Mouse (Mus musculus) retina, postnatal 1 day (tissue): ENCODE data around the gene Ctdnep1.
"Not testable (repeated sequence)": the region's sequence is repeated elsewhere in the genome, so short reads cannot be mapped to it uniquely, and the experiment has no call there.

ENCODE experiments used
- DNase-seq: peaks from one replicate; pipeline ENCODE4 v3.0.0-alpha.2; 2012

Gene Ctdnep1

GRCm38 (mm10) chr11:69950807-69951459 lies 30.0 kb upstream of the Ctdnep1 start:
- peak; percentile 38 for DNase-seq

DNA sequence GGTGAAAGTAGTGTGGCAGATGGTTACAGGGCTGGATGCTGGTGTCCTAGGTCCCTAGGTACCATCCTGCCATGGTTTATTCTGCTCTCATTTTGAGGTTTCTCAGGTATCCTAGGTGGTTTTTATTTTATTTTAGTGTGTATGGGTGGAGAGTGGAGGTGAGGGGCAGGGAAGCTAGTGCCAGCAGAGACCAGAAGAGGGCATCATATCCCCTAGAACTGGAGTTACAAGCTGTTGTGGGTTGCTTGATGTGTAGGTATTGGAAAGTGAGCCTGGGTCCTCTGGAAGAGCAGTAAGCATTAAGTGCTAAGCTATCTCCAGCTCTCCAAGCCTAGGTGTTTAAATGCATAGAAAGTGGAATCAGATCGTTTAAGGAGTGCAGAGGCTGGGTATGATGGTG lies 28.7 kb upstream of the Ctdnep1 start:
- DNase-seq, result peak; percentile 4

DNA sequence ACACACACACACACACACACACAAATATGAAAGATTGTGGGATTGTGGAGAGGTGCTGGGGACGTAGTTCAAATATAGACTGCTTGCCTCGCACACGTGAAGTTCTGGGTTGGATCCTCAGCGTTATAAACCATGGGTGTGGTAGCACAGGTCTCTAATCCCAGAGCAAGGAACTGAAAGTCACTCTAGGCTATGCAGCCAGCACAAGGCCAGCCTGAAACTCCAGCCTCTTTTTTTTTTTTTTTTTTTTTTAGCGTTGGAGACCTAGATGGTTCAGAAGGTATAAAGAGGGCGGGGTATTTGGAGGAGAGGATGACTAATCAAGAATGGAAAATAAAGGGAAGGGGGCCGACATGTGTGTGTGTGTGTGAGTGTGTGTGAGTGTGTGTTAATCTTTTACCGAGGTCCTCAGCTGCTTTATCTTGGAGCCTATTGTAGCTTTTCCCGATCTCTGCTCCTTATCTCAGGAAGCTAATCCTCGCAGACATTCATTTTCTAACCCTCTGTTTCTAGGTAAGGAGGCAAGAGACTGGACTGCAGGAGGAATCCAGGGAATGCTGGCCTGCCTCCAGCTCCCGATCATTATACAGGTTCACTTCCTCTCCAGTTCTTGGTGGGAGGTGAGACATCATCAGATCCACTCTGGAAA lies 27.6 kb upstream of the Ctdnep1 start:
- DNase-seq, result no peak

- not testable (repeated sequence) for DNase-seq
These were observed 25.3 kb upstream of the Ctdnep1 start for GRCm38 (mm10) chr11:69955618-69956017.

GRCm38 (mm10) chr11:69956218-69956617 lies 24.7 kb upstream of the Ctdnep1 start:
- DNase-seq, result no peak

DNA sequence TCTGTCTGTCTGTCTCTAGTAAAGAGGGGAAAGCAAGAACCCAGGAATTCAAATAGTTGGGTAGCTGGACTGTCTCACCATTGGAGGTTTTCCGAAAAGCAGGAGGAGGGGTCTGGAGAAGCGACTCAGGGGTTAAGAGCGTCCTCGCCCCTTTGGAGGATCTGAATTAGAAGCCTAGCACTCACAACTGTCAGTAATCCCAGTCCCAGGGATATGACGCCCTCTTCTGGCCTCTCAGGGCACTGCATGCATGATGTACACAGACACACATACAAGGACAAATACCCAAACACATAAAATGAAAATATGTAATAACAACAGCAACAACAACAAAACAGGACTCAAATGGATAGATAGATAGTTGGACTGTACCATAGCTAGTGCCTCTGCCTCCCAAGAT lies 20.3 kb upstream of the Ctdnep1 start:
- peak; percentile 44 for DNase-seq

GRCm38 (mm10) chr11:69961841-69962240 lies 19.1 kb upstream of the Ctdnep1 start:
- DNase-seq, result no peak

GRCm38 (mm10) chr11:69964650-69965270 lies 16.2 kb upstream of the Ctdnep1 start, which contains the start of gene Cldn7:
TSS of gene Cldn7 (plus strand) at chr11:69964779.
- DNase-seq, result no peak

DNA sequence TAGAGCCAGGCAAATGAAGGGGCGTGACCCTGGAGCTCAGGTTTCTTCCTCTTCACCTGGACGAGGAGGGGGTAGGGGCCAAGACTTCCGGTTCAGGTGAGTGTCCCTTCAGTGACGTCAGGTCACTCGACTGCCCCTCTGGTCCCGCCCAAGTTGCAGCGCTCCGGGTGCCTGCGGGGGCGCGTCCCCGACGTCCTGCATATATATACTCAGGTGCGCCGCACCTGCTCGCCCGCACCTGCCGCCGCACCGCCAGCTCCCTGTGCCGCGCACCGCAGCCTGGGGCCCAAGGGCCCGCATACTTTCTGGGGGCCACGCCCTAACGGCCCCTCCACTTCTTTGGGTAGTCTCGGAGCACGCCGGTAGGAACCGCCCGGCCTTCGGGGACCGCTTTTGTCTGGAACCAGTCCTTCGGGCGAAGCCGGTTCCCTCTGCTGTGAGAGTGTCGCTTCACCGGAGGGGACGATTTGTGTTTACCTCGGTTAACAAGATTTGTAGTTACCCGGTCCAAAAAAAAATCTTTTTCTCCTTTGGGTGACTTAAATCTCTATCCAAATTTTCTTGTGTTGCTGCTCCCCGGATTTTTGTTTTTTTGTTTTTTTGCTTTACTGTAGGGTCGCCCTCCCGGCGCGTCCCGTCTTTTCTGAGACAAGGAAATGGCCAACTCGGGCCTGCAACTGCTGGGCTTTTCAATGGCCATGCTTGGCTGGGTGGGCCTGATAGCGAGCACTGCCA lies 15.5 kb upstream of the Ctdnep1 start:
- DNase-seq, result peak; percentile 6

GRCm38 (mm10) chr11:69966006-69966859 lies 14.7 kb upstream of the Ctdnep1 start:
- DNase-seq, result peak; percentile 51

- DNase-seq, result no peak
These were observed 14.0 kb upstream of the Ctdnep1 start for GRCm38 (mm10) chr11:69966860-69967517.

GRCm38 (mm10) chr11:69968793-69969192 lies 12.2 kb upstream of the Ctdnep1 start:
- DNase-seq, result no peak

GRCm38 (mm10) chr11:69970222-69970621 lies 10.7 kb upstream of the Ctdnep1 start:
- no peak for DNase-seq

DNA sequence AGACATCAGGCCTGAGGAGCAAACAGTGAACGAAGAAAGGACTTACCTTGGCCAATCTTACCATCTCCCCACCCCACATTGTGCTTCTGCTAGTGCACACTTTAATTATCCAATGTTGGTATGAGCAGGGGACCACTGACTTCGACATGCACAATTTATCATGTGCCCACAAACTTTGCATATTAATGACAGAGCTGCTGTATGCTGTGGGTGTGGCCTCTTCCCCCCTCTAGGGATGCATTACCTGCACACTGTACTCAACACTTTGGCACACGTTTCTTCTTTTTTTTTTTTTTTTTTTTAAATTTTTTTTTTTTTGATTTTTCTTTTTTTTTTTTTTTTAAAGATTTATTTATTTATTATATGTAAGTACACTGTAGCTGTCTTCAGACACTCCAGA lies 10.2 kb upstream of the Ctdnep1 start:
- DNase-seq, result no peak

DNA sequence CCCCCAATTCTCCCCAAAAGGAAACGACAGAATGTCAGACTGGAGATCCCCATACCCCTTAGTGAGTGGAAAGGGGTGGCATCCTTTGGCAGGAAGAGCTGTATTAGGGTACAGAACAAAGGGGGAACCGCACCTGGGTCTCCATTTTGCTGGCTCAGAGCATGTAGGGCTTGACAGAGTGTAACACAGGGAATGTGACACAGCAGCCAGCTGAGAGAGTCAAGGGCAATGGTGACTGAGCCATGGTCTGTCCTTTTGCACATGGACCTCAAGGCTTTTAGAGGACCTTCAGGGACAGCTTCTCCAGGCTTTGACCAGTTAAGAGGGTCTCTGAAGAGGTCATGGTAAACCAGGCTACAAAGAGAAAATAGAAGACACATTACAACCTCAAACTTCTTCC lies 6.0 kb upstream of the Ctdnep1 start:
- DNase-seq, result no peak

- no peak for DNase-seq
These were observed 4.7 kb upstream of the Ctdnep1 start for GRCm38 (mm10) chr11:69976271-69976670.

- no peak for DNase-seq
These were observed 1.1 kb upstream of the Ctdnep1 start for GRCm38 (mm10) chr11:69979827-69980195.

GRCm38 (mm10) chr11:69980196-69981140 lies 488 bp upstream of the Ctdnep1 start:
- DNase-seq, result peak; percentile 100

DNA sequence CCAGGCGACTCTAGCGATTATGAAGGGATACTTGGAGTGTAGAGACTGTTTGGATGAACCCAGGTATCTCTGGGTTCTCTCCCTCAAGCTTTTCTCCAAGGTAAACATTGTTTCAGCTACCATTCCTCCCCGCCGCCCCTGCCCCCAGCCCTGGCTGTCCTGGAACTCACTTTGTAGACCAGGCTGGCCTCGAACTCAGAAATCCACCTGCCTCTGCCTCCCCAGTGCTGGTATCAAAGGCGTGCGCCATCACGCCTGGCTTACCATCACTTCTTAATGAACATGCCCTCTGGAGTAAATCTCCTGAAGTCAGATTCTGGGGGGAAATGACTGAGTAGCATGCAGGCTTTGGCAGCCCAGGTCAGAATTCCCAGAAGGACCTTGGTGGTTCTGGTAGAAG lies 1.3 kb downstream of the Ctdnep1 start, which contains the start of gene Elp5:
Elp5 (minus strand) TSS at position 293 of the 400 bp plus-strand sequence.
- DNase-seq, result no peak

DNA sequence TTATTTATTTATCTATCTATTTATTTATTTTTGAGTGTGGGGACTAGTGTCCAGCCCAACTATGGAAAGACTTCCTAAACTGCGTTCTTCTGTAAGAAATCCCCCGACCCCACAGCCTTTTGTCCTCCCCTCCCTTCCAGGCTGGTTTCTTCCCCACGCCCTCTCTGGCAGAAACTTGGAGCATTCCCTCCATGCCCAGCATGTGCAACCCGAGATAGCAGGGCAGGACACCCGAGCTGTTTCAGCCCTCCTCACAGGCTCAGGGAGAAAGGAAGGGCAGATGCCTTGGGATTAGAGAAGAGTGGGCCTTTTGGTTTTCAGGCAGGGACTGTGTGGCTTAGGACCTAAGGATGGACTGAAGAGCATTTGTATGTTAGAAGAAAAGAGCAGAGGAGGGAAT lies 1.9 kb downstream of the Ctdnep1 start:
- DNase-seq, result no peak

DNA sequence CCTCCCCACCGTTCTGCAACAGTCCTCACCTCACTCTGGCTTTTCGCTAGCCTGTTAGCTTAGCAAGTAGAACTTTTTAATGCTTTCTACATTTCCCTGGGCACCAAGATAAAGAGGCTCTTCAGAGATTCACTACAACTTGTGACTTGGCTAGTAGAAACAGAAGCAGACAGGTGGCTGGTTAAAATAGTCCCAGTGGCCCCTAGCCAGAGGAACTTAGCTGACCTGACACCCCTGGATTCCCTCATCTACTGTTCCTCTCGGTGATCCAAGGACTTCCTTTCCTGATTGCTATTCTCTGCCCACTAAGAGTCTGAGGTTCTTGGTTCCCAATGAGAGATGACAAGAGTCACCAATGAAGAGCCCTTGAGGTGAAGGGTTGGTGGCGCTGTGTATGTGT lies 2.4 kb downstream of the Ctdnep1 start:
- DNase-seq, result no peak
